Mouse (Mus musculus) lung, adult 2 months (tissue): Measurements from ENCODE around the gene Wnk1.

Experiments used
- CTCF ChIP-seq: fragments of 200-500 bp; IDR thresholded peaks from 2 replicates; pipeline ENCODE4 v1.5.1; 2011; ENCODE audit warnings: mild to moderate bottlenecking, low read length, control low read depth; ENCODE audit not compliant: insufficient read depth
- POLR2A ChIP-seq: fragments of 200-500 bp; IDR thresholded peaks from 2 replicates; pipeline ENCODE4 v1.6.1; 2011; ENCODE audit warnings: low read depth, mild to moderate bottlenecking, control low read depth, low read length, borderline replicate concordance; ENCODE audit errors: extremely low read depth

DNA sequence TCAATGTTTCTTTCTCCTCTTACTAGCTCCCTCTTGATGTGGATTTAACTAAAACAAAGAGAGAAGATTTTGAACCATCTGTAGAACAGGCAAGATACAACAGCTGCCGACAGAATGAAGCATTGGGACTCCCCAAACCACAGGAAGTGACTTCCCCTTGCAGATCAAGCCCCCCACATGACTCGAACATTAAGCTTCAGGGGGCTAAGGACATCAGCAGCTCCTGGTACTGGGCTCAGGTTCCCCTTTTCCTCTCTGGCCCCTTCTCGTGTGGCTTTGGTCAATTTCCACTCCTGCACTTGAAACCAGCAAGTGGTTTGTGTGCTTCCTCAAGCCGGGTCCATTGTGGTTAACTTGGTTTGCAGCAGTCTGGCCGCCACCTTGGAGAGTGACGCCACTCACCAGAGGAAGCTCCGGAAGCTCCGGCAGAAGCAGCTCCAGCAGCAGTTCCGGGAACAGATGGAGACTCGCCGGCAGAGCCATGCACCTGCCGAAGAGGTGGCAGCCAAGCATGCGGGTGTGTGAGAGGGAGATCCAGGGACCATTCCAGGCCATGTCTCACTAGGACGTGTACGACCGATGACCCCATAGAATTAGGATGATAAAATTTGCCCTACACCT is 119.8 kb downstream of the Wnk1 start:
- TF ChIP-seq POLR2A (no peak), CTCF (no peak)
